Mouse (Mus musculus) small intestine, adult 2 months (tissue): ENCODE results near the gene Rln3. TPM values are rescaled to one million over a fixed set of nuclear protein-coding genes. Genes with fewer than 3 reads are reported as not detected.
A peak's percentile ranks its signal among the peaks of the same experiment; 100 is the strongest.

Experiments
- H3K27ac ChIP-seq: fragments of 200-500 bp; 2 replicates; pipeline ENCODE4 v1.5.1; 2012; ENCODE audit warnings: low read depth, low read length, control low read depth, inconsistent platforms; ENCODE audit not compliant: insufficient read depth
- H3K27me3 ChIP-seq: fragments of 200-500 bp; 2 replicates; pipeline ENCODE4 v1.6.1; 2012; ENCODE audit warnings: mild to moderate bottlenecking, moderate library complexity, low read length, inconsistent platforms; ENCODE audit not compliant: control insufficient read depth, insufficient read depth
- H3K36me3 ChIP-seq: fragments of 200-500 bp; 2 replicates; pipeline ENCODE4 v1.6.1; 2012; ENCODE audit warnings: mild to moderate bottlenecking, low read length, control low read depth, inconsistent platforms; ENCODE audit not compliant: control insufficient read depth, insufficient read depth
- H3K4me1 ChIP-seq: fragments of 200-500 bp; 2 replicates; pipeline ENCODE4 v1.6.1; 2012; ENCODE audit warnings: low read length, inconsistent platforms, mixed read lengths; ENCODE audit not compliant: control insufficient read depth, insufficient read depth, insufficient read length
- H3K4me3 ChIP-seq: fragments of 200-500 bp; 2 replicates; pipeline ENCODE4 v1.5.1; 2012; ENCODE audit warnings: low read depth, mild to moderate bottlenecking, control low read depth, inconsistent platforms, low read length, moderate library complexity
- CTCF ChIP-seq: fragments of 200-500 bp; IDR thresholded peaks from 2 replicates; pipeline ENCODE4 v1.5.1; 2012; ENCODE audit warnings: low read depth, mild to moderate bottlenecking, control low read depth, inconsistent platforms, low read length, moderate library complexity, mixed read lengths; ENCODE audit not compliant: insufficient replicate concordance, insufficient read length; ENCODE audit errors: extremely low read depth
- POLR2A ChIP-seq: fragments of 200-500 bp; IDR thresholded peaks from 2 replicates; pipeline ENCODE4 v1.6.1; 2012; ENCODE audit warnings: low read depth, mild to moderate bottlenecking, control low read depth, inconsistent platforms, low read length, moderate library complexity
- WGBS: fragments of 180-500 bp; shearing (Covaris S2); methylation state at CpG from one replicate; pipeline ENCODE4 v1.1.7; 2018; 5-methylcytosine and 5-hydroxymethylcytosine counted together
- polyA plus RNA-seq: library from polyadenylated mRNA; depleted of rRNA; stranded (reverse); fragments of >200 nt; gene quantifications from 2 replicates; pipeline ENCODE4 v1.2.3, GENCODE M21; 2012; rRNA removed

The Rln3 gene
- polyA plus RNA-seq: 0.96 and 0.99 TPM in 2 replicates

GRCm38 (mm10) chr8:84044900-84045299 lies at the start of gene Rln3:
Gene Rln3, minus strand, starts transcription at chr8:84045000.
- Histone ChIP-seq H3K4me3 (no peak within 1 kb of the TSS), H3K4me1 (peaks cover 3% of the 10 kb centered on the region), H3K36me3 (no peaks in the 10 kb centered on the region), H3K27ac (no peak within 1 kb of the TSS), H3K27me3 (peaks cover 17% of the 10 kb centered on the region; the same call in 1 of the 2 replicates)
- WGBS: 19% methylated on average over 9 of the region's 9 CpGs
- TF ChIP-seq CTCF (no peak), POLR2A (no peak)

- Histone ChIP-seq H3K36me3 (peaks cover 44% of the 10 kb centered on the region), H3K27ac (peak overlapping the region; percentile 10; the same call in 1 of the 2 replicates), H3K4me1 (peaks cover 18% of the 10 kb centered on the region), H3K27me3 (no peaks in the 10 kb centered on the region), H3K4me3 (no peak overlapping the region)
- WGBS: 77% methylated on average over 8 of the region's 8 CpGs
- TF ChIP-seq POLR2A (no peak), CTCF (no peak)
Observed at GRCm38 (mm10) chr8:84090585-84090984, 45.8 kb upstream of the Rln3 start.

- Histone ChIP-seq H3K36me3 (peaks cover 44% of the 10 kb centered on the region), H3K27ac (peak overlapping the region; percentile 86), H3K27me3 (no peaks in the 10 kb centered on the region), H3K4me3 (no peak overlapping the region), H3K4me1 (peaks cover 18% of the 10 kb centered on the region)
- TF ChIP-seq POLR2A (no peak), CTCF (no peak)
- WGBS: 31% methylated on average over 9 of the region's 9 CpGs
Observed at GRCm38 (mm10) chr8:84089277-84089676, 44.5 kb upstream of the Rln3 start.

GRCm38 (mm10) chr8:84087821-84088220 lies 43.0 kb upstream of the Rln3 start:
- H3K36me3 ChIP-seq: peaks cover 42% of the 10 kb centered on the region
- H3K4me1 ChIP-seq: peaks cover 18% of the 10 kb centered on the region
- no peaks in the 10 kb centered on the region for H3K27me3 ChIP-seq
- WGBS: 95% methylated on average over 14 of the region's 14 CpGs
- no peak for TF ChIP-seq POLR2A
- TF ChIP-seq CTCF: no peak
- H3K4me3 ChIP-seq: no peak overlapping the region
- no peak overlapping the region for H3K27ac ChIP-seq

GRCm38 (mm10) chr8:84087156-84087555 lies 42.4 kb upstream of the Rln3 start:
- H3K36me3 ChIP-seq: peaks cover 43% of the 10 kb centered on the region
- TF ChIP-seq CTCF (no peak), POLR2A (no peak)

GRCm38 (mm10) chr8:84084341-84085115 lies 39.7 kb upstream of the Rln3 start:
- no peak for TF ChIP-seq CTCF
- TF ChIP-seq POLR2A: no peak
- Histone ChIP-seq H3K27ac (no peak overlapping the region), H3K27me3 (no peaks in the 10 kb centered on the region), H3K4me1 (peaks cover 7% of the 10 kb centered on the region), H3K4me3 (no peak overlapping the region), H3K36me3 (peaks cover 50% of the 10 kb centered on the region)
- WGBS: 86% methylated on average over 42 of the region's 42 CpGs

More at GRCm38 (mm10) chr8:84087156-84087555, 42.4 kb upstream of the Rln3 start:
- 73% methylated on average over 7 of the region's 7 CpGs for WGBS
- no peak overlapping the region for H3K4me3 ChIP-seq
- peaks cover 18% of the 10 kb centered on the region for H3K4me1 ChIP-seq
- H3K27ac ChIP-seq: no peak overlapping the region
- no peaks in the 10 kb centered on the region for H3K27me3 ChIP-seq

- 63% methylated on average over 8 of the region's 8 CpGs for WGBS
- TF ChIP-seq POLR2A (no peak), CTCF (no peak)
- Histone ChIP-seq H3K27me3 (no peaks in the 10 kb centered on the region), H3K4me1 (peaks cover 3% of the 10 kb centered on the region), H3K27ac (no peak overlapping the region), H3K4me3 (no peak overlapping the region), H3K36me3 (peaks cover 50% of the 10 kb centered on the region)
Observed at GRCm38 (mm10) chr8:84083829-84084241, 39.0 kb upstream of the Rln3 start.
